Mouse (Mus musculus) lung, adult 2 months (tissue): ENCODE measurements around the gene Suv39h1. TPM values are rescaled to one million over a fixed set of nuclear protein-coding genes. Genes with fewer than 3 reads are reported as not detected.
"Not testable (repeated sequence)": the region's sequence is repeated elsewhere in the genome, so short reads cannot be mapped to it uniquely, and the experiment has no call there.

ENCODE experiments used
- DNase-seq: peaks from one replicate; pipeline ENCODE4 v3.0.0; 2022
- H3K4me1 ChIP-seq: fragments of 200-500 bp; 2 replicates; pipeline ENCODE4 v1.6.1; 2011; ENCODE audit warnings: low read length; ENCODE audit not compliant: control insufficient read depth, insufficient read depth
- H3K4me3 ChIP-seq: fragments of 200-500 bp; replicated peaks from 2 replicates; pipeline ENCODE3; 2011; ENCODE audit warnings: low read depth, mild to moderate bottlenecking, control low read depth, low read length; ENCODE audit errors: extremely low read depth
- CTCF ChIP-seq: fragments of 200-500 bp; IDR thresholded peaks from 2 replicates; pipeline ENCODE4 v1.5.1; 2011; ENCODE audit warnings: mild to moderate bottlenecking, low read length, control low read depth; ENCODE audit not compliant: insufficient read depth
- POLR2A ChIP-seq: fragments of 200-500 bp; IDR thresholded peaks from 2 replicates; pipeline ENCODE4 v1.6.1; 2011; ENCODE audit warnings: low read depth, mild to moderate bottlenecking, control low read depth, low read length, borderline replicate concordance; ENCODE audit errors: extremely low read depth
- WGBS: fragments of 180-500 bp; shearing (Covaris S2); methylation state at CpG from one replicate; pipeline ENCODE4 v1.1.7; 2018; 5-methylcytosine and 5-hydroxymethylcytosine counted together
- polyA plus RNA-seq: library from polyadenylated mRNA; depleted of rRNA; stranded (reverse); fragments of >200 nt; gene quantifications from 2 replicates; pipeline ENCODE4 v1.2.3, GENCODE M21; 2012; rRNA removed

Suv39h1 gene
- 9.0 and 10.6 TPM in 2 replicates for polyA plus RNA-seq

DNA sequence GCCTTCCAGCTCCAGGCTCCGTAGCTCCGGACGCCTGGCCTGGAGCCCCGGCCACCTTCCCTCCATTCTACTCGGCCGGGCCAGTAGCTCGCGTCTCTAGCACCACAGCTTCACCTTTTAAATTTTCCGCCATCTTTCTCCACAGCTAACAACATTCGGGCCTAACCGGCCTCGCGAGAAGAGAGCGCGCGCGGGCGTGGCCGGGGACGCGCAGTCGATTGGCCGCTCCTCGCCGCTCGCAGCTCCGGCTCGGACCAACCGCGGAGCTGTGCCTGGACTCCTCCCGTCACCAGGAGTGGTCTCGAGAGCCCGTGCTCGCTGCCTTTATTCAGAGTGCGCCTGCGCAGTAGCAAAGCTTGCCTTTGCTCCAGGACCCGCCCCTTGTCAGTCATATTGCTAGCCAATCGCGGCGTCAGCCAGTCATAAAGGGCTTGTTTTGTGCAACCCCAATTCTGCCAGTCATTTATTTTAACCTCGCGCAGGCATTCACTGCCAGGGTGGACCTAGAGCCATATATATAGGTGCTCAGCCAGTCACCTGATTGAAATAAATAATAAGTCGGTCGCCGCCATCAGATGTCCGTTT is at the start of gene Suv39h1:
TSS of gene Suv39h1 (minus strand) at position 331 of the 585 bp plus-strand sequence.
- TF ChIP-seq CTCF (no peak), POLR2A (peak; percentile 23; the same call in 1 of the 2 replicates)
- peak; percentile 80 for DNase-seq
- Histone ChIP-seq H3K4me3 (peak within 1 kb of the TSS; percentile 72), H3K4me1 (no peaks in the 10 kb centered on the region)
- WGBS: 26% methylated on average over 46 of the region's 46 CpGs

- Histone ChIP-seq H3K4me1 (no peaks in the 10 kb centered on the region), H3K4me3 (no peak overlapping the region)
- TF ChIP-seq CTCF: no peak
- TF ChIP-seq POLR2A: no peak
- no peak for DNase-seq
- WGBS: 70% methylated on average over 6 of the region's 6 CpGs
Measured at GRCm38 (mm10) chrX:8123821-8124470, 49.4 kb upstream of the Suv39h1 start.

DNA sequence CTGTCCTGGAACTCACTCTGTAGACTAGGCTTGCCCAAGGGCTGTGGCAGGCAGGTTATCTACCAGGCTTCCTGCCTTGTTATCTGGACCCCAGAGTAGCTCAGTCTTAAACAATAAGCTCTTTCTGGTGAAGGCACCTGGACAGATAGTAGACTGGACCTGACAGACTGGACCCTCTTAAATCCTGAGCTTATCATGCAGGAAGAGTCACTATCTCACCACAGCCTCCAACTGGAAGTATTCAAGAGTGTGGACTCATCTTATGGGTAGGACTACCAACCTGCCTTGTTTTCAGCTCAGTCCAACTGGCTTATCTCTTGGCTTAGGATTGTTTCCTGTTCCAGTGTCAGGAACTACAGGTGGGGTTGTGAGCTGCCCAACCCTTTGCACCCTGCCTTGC is 42.7 kb upstream of the Suv39h1 start:
- TF ChIP-seq POLR2A (no peak), CTCF (no peak)
- DNase-seq: no peak
- no peaks in the 10 kb centered on the region for H3K4me1 ChIP-seq
- H3K4me3 ChIP-seq: no peak overlapping the region

GRCm38 (mm10) chrX:8115275-8115674 is 40.7 kb upstream of the Suv39h1 start:
- no peaks in the 10 kb centered on the region for H3K4me1 ChIP-seq
- TF ChIP-seq POLR2A: no peak
- no peak for TF ChIP-seq CTCF
- no peak for DNase-seq
- WGBS: 67% methylated on average over 4 of the region's 4 CpGs
- no peak overlapping the region for H3K4me3 ChIP-seq

- Histone ChIP-seq H3K4me3 (no peak overlapping the region), H3K4me1 (no peaks in the 10 kb centered on the region)
- DNase-seq: no peak
- WGBS: 90% methylated on average over 3 of the region's 3 CpGs
- TF ChIP-seq POLR2A (no peak), CTCF (no peak)
Measured at GRCm38 (mm10) chrX:8105019-8105418, 30.5 kb upstream of the Suv39h1 start.

GRCm38 (mm10) chrX:8102213-8102668 is 27.7 kb upstream of the Suv39h1 start:
- TF ChIP-seq POLR2A (no peak), CTCF (no peak)
- no peak for DNase-seq
- Histone ChIP-seq H3K4me1 (no peaks in the 10 kb centered on the region), H3K4me3 (no peak overlapping the region)
- 56% methylated on average over 7 of the region's 7 CpGs for WGBS

- TF ChIP-seq POLR2A (no peak), CTCF (no peak)
- 40% methylated on average over 3 of the region's 3 CpGs for WGBS
- no peak overlapping the region for H3K4me3 ChIP-seq
- no peaks in the 10 kb centered on the region for H3K4me1 ChIP-seq
- DNase-seq: no peak
Measured at GRCm38 (mm10) chrX:8101017-8101416, 26.5 kb upstream of the Suv39h1 start.

- Histone ChIP-seq H3K4me1 (no peaks in the 10 kb centered on the region), H3K4me3 (no peak overlapping the region)
- WGBS: 55% methylated on average over 4 of the region's 4 CpGs
- TF ChIP-seq CTCF (no peak), POLR2A (no peak)
- DNase-seq: no peak
Measured at GRCm38 (mm10) chrX:8099435-8099834, 24.9 kb upstream of the Suv39h1 start.

DNA sequence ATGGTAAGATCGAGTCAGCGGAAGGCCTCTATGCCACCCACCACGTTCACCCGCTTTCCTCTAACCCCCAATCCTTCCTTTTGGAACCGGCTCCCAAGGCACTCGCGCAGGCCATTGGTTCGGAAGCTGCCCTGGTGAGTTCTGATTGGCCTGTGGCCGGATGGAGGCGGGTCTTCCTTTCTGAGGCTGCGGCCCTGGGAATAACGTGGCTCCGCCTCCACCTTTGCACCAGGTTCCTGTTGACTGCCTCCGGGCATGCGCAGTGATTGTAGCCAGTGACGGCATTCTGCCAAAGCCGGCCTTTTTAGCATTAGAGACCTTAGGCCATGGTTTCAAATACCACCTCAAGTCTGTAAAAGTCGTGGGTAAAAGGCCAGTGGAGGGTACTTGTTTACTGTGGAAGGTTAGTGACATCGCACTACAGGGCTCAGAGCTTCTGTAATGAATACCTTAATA is 22.3 kb upstream of the Suv39h1 start:
- 26% methylated on average over 19 of the region's 19 CpGs for WGBS
- H3K4me3 ChIP-seq: peak overlapping the region; percentile 60
- TF ChIP-seq POLR2A (no peak; the same call in 1 of the 2 replicates), CTCF (no peak)

GRCm38 (mm10) chrX:8096068-8096786 is 21.7 kb upstream of the Suv39h1 start:
- not testable (repeated sequence) for DNase-seq, H3K4me1 ChIP-seq
- WGBS: 27% methylated on average over 26 of the region's 48 CpGs
- peak overlapping the region; percentile 60 for H3K4me3 ChIP-seq

More for the DNA sequence above, 22.3 kb upstream of the Suv39h1 start:
- H3K4me1 ChIP-seq: no peaks in the 10 kb centered on the region
- peak; percentile 88 for DNase-seq
